Mouse (Mus musculus) midbrain, postnatal 0 days (tissue): ENCODE measurements around the gene Tlx3. TPM values are rescaled to one million over a fixed set of nuclear protein-coding genes. Genes with fewer than 3 reads are reported as not detected.

Experiments
- ATAC-seq: fragments of 200-750 bp; cut with Nextera tagmentation; 2 replicates; pipeline ENCODE4 v1.8.0; 2017; ENCODE audit warnings: moderate number of reproducible peaks, mild to moderate bottlenecking, moderate TSS enrichment, moderate library complexity; ENCODE audit not compliant: low FRiP score
- DNase-seq: peaks from one replicate; pipeline ENCODE4 v3.0.0-alpha.2; 2015; ENCODE audit warnings: low spot score
- H3K27ac ChIP-seq: fragments of 300-500 bp; sonication (generic); 2 replicates; pipeline ENCODE4 v1.5.1; 2014; ENCODE audit warnings: low read depth, mild to moderate bottlenecking, low read length, mixed read lengths
- H3K27me3 ChIP-seq: fragments of 300-500 bp; sonication (generic); 2 replicates; pipeline ENCODE4 v1.6.1; 2014; ENCODE audit warnings: low read length, control low read depth, mixed read lengths; ENCODE audit not compliant: insufficient read depth
- H3K36me3 ChIP-seq: fragments of 300-500 bp; sonication (generic); 2 replicates; pipeline ENCODE4 v1.6.1; 2014; ENCODE audit warnings: low read length, control low read depth, mixed read lengths; ENCODE audit not compliant: insufficient read depth
- H3K4me1 ChIP-seq: fragments of 300-500 bp; sonication (generic); 2 replicates; pipeline ENCODE4 v1.6.1; 2014; ENCODE audit warnings: mild to moderate bottlenecking, control low read depth, antibody characterized with exemption, low read length, mixed read lengths; ENCODE audit not compliant: insufficient read depth
- H3K4me2 ChIP-seq: fragments of 300-500 bp; sonication (generic); 2 replicates; pipeline ENCODE4 v1.6.1; 2014; ENCODE audit warnings: low read depth, mild to moderate bottlenecking, low read length, mixed read lengths; ENCODE audit not compliant: poor library complexity, severe bottlenecking
- H3K4me3 ChIP-seq: fragments of 300-500 bp; sonication (generic); 2 replicates; pipeline ENCODE4 v1.5.1; 2014; ENCODE audit warnings: low read depth, mild to moderate bottlenecking, low read length, moderate library complexity
- H3K9ac ChIP-seq: fragments of 300-500 bp; sonication (generic); replicated peaks from 2 replicates; pipeline ENCODE4 v1.6.1; 2014; ENCODE audit warnings: mild to moderate bottlenecking, low read length, moderate library complexity, mixed read lengths; ENCODE audit not compliant: poor library complexity, severe bottlenecking
- H3K9me3 ChIP-seq: fragments of 300-500 bp; sonication (generic); 2 replicates; pipeline ENCODE4 v1.6.1; 2016; ENCODE audit warnings: low read length, control low read depth
- CTCF ChIP-seq: IDR thresholded peaks from 2 replicates; pipeline ENCODE4 v1.5.1; 2016; ENCODE audit warnings: antibody characterized with exemption, mild to moderate bottlenecking
- WGBS: fragments of 180-500 bp; shearing (Covaris S2); extraction: QIAGEN DNeasy Blood & Tissue Kit; methylation state at CpG from one replicate; pipeline ENCODE4 v1.1.7; 2014; 5-methylcytosine and 5-hydroxymethylcytosine counted together
- polyA plus RNA-seq: library from polyadenylated mRNA; unstranded; fragments of >200 nt; fragmentation: Nextera tagmentation; extraction: Ambion mirVana; gene quantifications from 2 replicates; pipeline ENCODE4 v1.2.1, GENCODE M21; 2015
- total RNA-seq: library from RNA; depleted of rRNA; stranded (reverse); fragments of >200 nt; gene quantifications from 2 replicates; pipeline ENCODE4 v1.2.3, GENCODE M21; 2014; rRNA removed

Tlx3 gene
- total RNA-seq (2.5 and 7.2 TPM in 2 replicates), polyA plus RNA-seq (0.22 TPM in 1 of 2 replicates, not detected in the other)

GRCm38 (mm10) chr11:33203383-33204328 is at the start of gene Tlx3:
Gene Tlx3 (minus strand): TSS chr11:33203589.
- Histone ChIP-seq H3K4me1 (no peaks in the 10 kb centered on the region), H3K4me2 (no peak within 1 kb of the TSS), H3K36me3 (no peaks in the 10 kb centered on the region), H3K4me3 (peak within 1 kb of the TSS; percentile 13), H3K27ac (no peak within 1 kb of the TSS), H3K9me3 (no peaks in the 10 kb centered on the region), H3K27me3 (peaks cover 70% of the 10 kb centered on the region), H3K9ac (no peak within 1 kb of the TSS)
- ATAC-seq (no peak), DNase-seq (peak; percentile 88)
- TF ChIP-seq CTCF: no peak
- WGBS: 1% methylated on average over 75 of the region's 81 CpGs

GRCm38 (mm10) chr11:33240295-33240694 is 36.9 kb upstream of the Tlx3 start:
- H3K27ac ChIP-seq: no peak overlapping the region
- H3K4me3 ChIP-seq: no peak overlapping the region
- DNase-seq (no peak), ATAC-seq (no peak)
- 75% methylated on average over 3 of the region's 3 CpGs for WGBS
- H3K4me1 ChIP-seq: no peaks in the 10 kb centered on the region
- H3K9me3 ChIP-seq: no peaks in the 10 kb centered on the region
- no peak overlapping the region for H3K4me2 ChIP-seq
- no peak overlapping the region for H3K9ac ChIP-seq
- no peaks in the 10 kb centered on the region for H3K36me3 ChIP-seq
- no peak for TF ChIP-seq CTCF
- no peaks in the 10 kb centered on the region for H3K27me3 ChIP-seq

GRCm38 (mm10) chr11:33234134-33234533 is 30.7 kb upstream of the Tlx3 start:
- DNase-seq (no peak), ATAC-seq (no peak)
- Histone ChIP-seq H3K36me3 (no peaks in the 10 kb centered on the region), H3K4me3 (no peak overlapping the region), H3K4me1 (no peaks in the 10 kb centered on the region), H3K9ac (no peak overlapping the region), H3K27me3 (no peaks in the 10 kb centered on the region), H3K27ac (no peak overlapping the region), H3K9me3 (no peaks in the 10 kb centered on the region), H3K4me2 (no peak overlapping the region)
- no peak for TF ChIP-seq CTCF
- 46% methylated on average over 3 of the region's 3 CpGs for WGBS

GRCm38 (mm10) chr11:33232056-33232455 is 28.7 kb upstream of the Tlx3 start:
- H3K27ac ChIP-seq: no peak overlapping the region
- H3K27me3 ChIP-seq: no peaks in the 10 kb centered on the region
- WGBS: 66% methylated on average over 5 of the region's 5 CpGs
- H3K4me2 ChIP-seq: no peak overlapping the region
- H3K4me1 ChIP-seq: no peaks in the 10 kb centered on the region
- H3K4me3 ChIP-seq: no peak overlapping the region
- no peak overlapping the region for H3K9ac ChIP-seq
- TF ChIP-seq CTCF: no peak
- no peaks in the 10 kb centered on the region for H3K36me3 ChIP-seq
- ATAC-seq (no peak), DNase-seq (no peak)
- no peaks in the 10 kb centered on the region for H3K9me3 ChIP-seq

DNA sequence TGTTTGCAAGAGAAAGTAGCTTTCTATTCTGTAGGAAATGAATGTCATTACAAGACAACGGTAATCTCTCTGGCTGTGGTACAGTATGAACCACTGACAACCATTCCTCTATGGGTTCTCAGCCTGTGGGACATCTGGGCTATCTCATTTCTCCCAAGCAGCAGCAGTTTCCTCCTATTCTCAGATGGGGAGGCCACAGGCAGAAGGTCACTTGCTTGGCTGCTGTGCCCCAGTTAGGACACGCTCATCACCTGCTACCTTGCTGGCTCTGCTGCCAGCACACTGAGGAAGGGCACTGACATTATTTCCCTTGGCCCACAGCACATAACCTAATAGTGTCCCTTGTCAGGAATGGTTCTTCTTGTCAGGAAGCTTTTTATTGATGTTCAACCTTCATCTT is 24.8 kb upstream of the Tlx3 start:
- TF ChIP-seq CTCF: no peak
- Histone ChIP-seq H3K36me3 (no peaks in the 10 kb centered on the region), H3K27me3 (no peaks in the 10 kb centered on the region), H3K4me1 (no peaks in the 10 kb centered on the region), H3K9ac (no peak overlapping the region), H3K4me3 (no peak overlapping the region), H3K9me3 (no peaks in the 10 kb centered on the region), H3K27ac (no peak overlapping the region), H3K4me2 (no peak overlapping the region)
- DNase-seq: no peak
- WGBS: 98% methylated on average over 2 of the region's 2 CpGs
- no peak for ATAC-seq

- Histone ChIP-seq H3K4me1 (no peaks in the 10 kb centered on the region), H3K4me3 (no peak overlapping the region), H3K36me3 (no peaks in the 10 kb centered on the region), H3K9ac (no peak overlapping the region), H3K27me3 (no peaks in the 10 kb centered on the region), H3K27ac (no peak overlapping the region), H3K4me2 (no peak overlapping the region), H3K9me3 (no peaks in the 10 kb centered on the region)
- no peak for TF ChIP-seq CTCF
- WGBS: 85% methylated on average over 8 of the region's 8 CpGs
- DNase-seq (no peak), ATAC-seq (no peak)
These were observed 23.1 kb upstream of the Tlx3 start for GRCm38 (mm10) chr11:33226516-33226915.
